Mouse (Mus musculus) hindbrain, embryonic 12.5 days (tissue): ENCODE measurements around the gene Rnd1. TPM values are rescaled to one million over a fixed set of nuclear protein-coding genes. Genes with fewer than 3 reads are reported as not detected.
A peak's percentile ranks its signal among the peaks of the same experiment; 100 is the strongest.

Experiments
- ATAC-seq: fragments of 200-750 bp; cut with Nextera tagmentation; 2 replicates; pipeline ENCODE4 v1.8.0; 2017; ENCODE audit warnings: moderate TSS enrichment; ENCODE audit not compliant: low FRiP score
- H3K27ac ChIP-seq: fragments of 300-500 bp; sonication (generic); 2 replicates; pipeline ENCODE4 v1.5.1; 2016; ENCODE audit warnings: mild to moderate bottlenecking
- H3K27me3 ChIP-seq: fragments of 300-500 bp; sonication (generic); 2 replicates; pipeline ENCODE4 v1.6.1; 2016; ENCODE audit warnings: mild to moderate bottlenecking
- H3K36me3 ChIP-seq: fragments of 300-500 bp; sonication (generic); 2 replicates; pipeline ENCODE4 v1.6.1; 2016; ENCODE audit warnings: mild to moderate bottlenecking
- H3K4me1 ChIP-seq: fragments of 300-500 bp; sonication (generic); 2 replicates; pipeline ENCODE4 v1.6.1; 2016
- H3K4me2 ChIP-seq: fragments of 300-500 bp; sonication (generic); replicated peaks from 2 replicates; pipeline ENCODE4 v1.6.1; 2016; ENCODE audit warnings: mild to moderate bottlenecking
- H3K4me3 ChIP-seq: fragments of 300-500 bp; sonication (generic); 2 replicates; pipeline ENCODE4 v1.5.1; 2016; ENCODE audit warnings: mild to moderate bottlenecking
- H3K9ac ChIP-seq: fragments of 300-500 bp; sonication (generic); 2 replicates; pipeline ENCODE4 v1.6.1; 2016; ENCODE audit warnings: mild to moderate bottlenecking, moderate library complexity
- H3K9me3 ChIP-seq: fragments of 300-500 bp; sonication (generic); replicated peaks from 2 replicates; pipeline ENCODE4 v1.6.1; 2016; ENCODE audit warnings: mild to moderate bottlenecking
- WGBS: fragments of 180-500 bp; shearing (Covaris S2); methylation state at CpG from one replicate; pipeline ENCODE4 v1.1.7; 2016; 5-methylcytosine and 5-hydroxymethylcytosine counted together
- polyA plus RNA-seq: library from polyadenylated mRNA; unstranded; fragments of >200 nt; fragmentation: Nextera tagmentation; extraction: Ambion mirVana; gene quantifications from 2 replicates; pipeline ENCODE4 v1.2.1, GENCODE M21; 2016

Gene Rnd1
- polyA plus RNA-seq, 1 experiment from 2014 or later, result 6.5 TPM

- WGBS, result 4% methylated on average over 9 of the region's 9 CpGs
- Histone ChIP-seq H3K4me1 (peaks cover 45% of the 10 kb centered on the region), H3K9me3 (no peaks in the 10 kb centered on the region), H3K36me3 (0 out of 2 replicates have a peak, but pooled peaks cover 4% of the 10 kb centered on the region), H3K4me2 (peak overlapping the region; percentile 85), H3K4me3 (peak overlapping the region; percentile 51), H3K9ac (peak overlapping the region; percentile 68), H3K27ac (no peak overlapping the region), H3K27me3 (peaks cover 43% of the 10 kb centered on the region)
- ATAC-seq, result no peak
Observed at GRCm38 (mm10) chr15:98676471-98676870, 790 bp downstream of the Rnd1 start.

- WGBS, result 5% methylated on average over 14 of the region's 14 CpGs
Observed at GRCm38 (mm10) chr15:98675634-98676250, 1.5 kb downstream of the Rnd1 start.

GRCm38 (mm10) chr15:98674994-98675545 lies 2.2 kb downstream of the Rnd1 start:
- WGBS, result 30% methylated on average over 11 of the region's 11 CpGs
- H3K36me3 ChIP-seq, result 0 out of 2 replicates have a peak, but pooled peaks cover 4% of the 10 kb centered on the region
- peak overlapping the region; percentile 51 for H3K4me3 ChIP-seq
- no peaks in the 10 kb centered on the region for H3K9me3 ChIP-seq
- peak; percentile 34 for ATAC-seq
- peak overlapping the region; percentile 85 for H3K4me2 ChIP-seq
- H3K4me1 ChIP-seq, result peaks cover 45% of the 10 kb centered on the region
- H3K27me3 ChIP-seq, result peaks cover 41% of the 10 kb centered on the region
- peak overlapping the region; percentile 68 for H3K9ac ChIP-seq
- peak overlapping the region; percentile 75 for H3K27ac ChIP-seq

More at GRCm38 (mm10) chr15:98675634-98676250, 1.5 kb downstream of the Rnd1 start:
- no peak for ATAC-seq
- H3K9me3 ChIP-seq, result no peaks in the 10 kb centered on the region
- peak overlapping the region; percentile 51 for H3K4me3 ChIP-seq
- H3K9ac ChIP-seq, result peak overlapping the region; percentile 68
- peak overlapping the region; percentile 75; the same call in 1 of the 2 replicates for H3K27ac ChIP-seq
- H3K4me1 ChIP-seq, result peaks cover 45% of the 10 kb centered on the region
- H3K27me3 ChIP-seq, result peaks cover 41% of the 10 kb centered on the region
- H3K4me2 ChIP-seq, result peak overlapping the region; percentile 85
- 0 out of 2 replicates have a peak, but pooled peaks cover 4% of the 10 kb centered on the region for H3K36me3 ChIP-seq

- no peaks in the 10 kb centered on the region for H3K9me3 ChIP-seq
- peak overlapping the region; percentile 51 for H3K4me3 ChIP-seq
- peaks cover 45% of the 10 kb centered on the region for H3K4me1 ChIP-seq
- H3K27ac ChIP-seq, result peak overlapping the region; percentile 75
- H3K27me3 ChIP-seq, result peaks cover 37% of the 10 kb centered on the region
- peak overlapping the region; percentile 85 for H3K4me2 ChIP-seq
- H3K36me3 ChIP-seq, result 0 out of 2 replicates have a peak, but pooled peaks cover 4% of the 10 kb centered on the region
- peak; percentile 74 for ATAC-seq
- peak overlapping the region; percentile 68 for H3K9ac ChIP-seq
- WGBS, result 15% methylated on average over 7 of the region's 7 CpGs
Observed at GRCm38 (mm10) chr15:98674284-98674993, 2.8 kb downstream of the Rnd1 start.

GRCm38 (mm10) chr15:98673732-98674131 lies 3.5 kb downstream of the Rnd1 start:
- H3K4me3 ChIP-seq, result no peak overlapping the region
- 0 out of 2 replicates have a peak, but pooled peaks cover 4% of the 10 kb centered on the region for H3K36me3 ChIP-seq
- H3K27me3 ChIP-seq, result peaks cover 34% of the 10 kb centered on the region
- WGBS, result 80% methylated on average over 7 of the region's 7 CpGs
- peak overlapping the region; percentile 85 for H3K4me2 ChIP-seq
- ATAC-seq, result no peak
- H3K4me1 ChIP-seq, result peaks cover 45% of the 10 kb centered on the region
- no peaks in the 10 kb centered on the region for H3K9me3 ChIP-seq
- H3K27ac ChIP-seq, result peak overlapping the region; percentile 75; the same call in 1 of the 2 replicates
- no peak overlapping the region for H3K9ac ChIP-seq

GRCm38 (mm10) chr15:98672592-98672991 lies 4.7 kb downstream of the Rnd1 start:
- Histone ChIP-seq H3K27ac (no peak overlapping the region; the same call in 1 of the 2 replicates), H3K4me2 (no peak overlapping the region), H3K9me3 (no peaks in the 10 kb centered on the region), H3K9ac (no peak overlapping the region), H3K4me1 (peaks cover 43% of the 10 kb centered on the region), H3K27me3 (peaks cover 34% of the 10 kb centered on the region), H3K4me3 (no peak overlapping the region), H3K36me3 (0 out of 2 replicates have a peak, but pooled peaks cover 4% of the 10 kb centered on the region)
- no peak for ATAC-seq
- 83% methylated on average over 4 of the region's 4 CpGs for WGBS

- Histone ChIP-seq H3K36me3 (no peaks in the 10 kb centered on the region), H3K4me2 (no peak overlapping the region), H3K4me1 (peaks cover 12% of the 10 kb centered on the region), H3K27ac (no peak overlapping the region), H3K9ac (no peak overlapping the region), H3K9me3 (no peaks in the 10 kb centered on the region), H3K4me3 (no peak overlapping the region), H3K27me3 (no peaks in the 10 kb centered on the region)
- ATAC-seq, result no peak
- WGBS, result 81% methylated on average over 11 of the region's 11 CpGs
Observed at GRCm38 (mm10) chr15:98664042-98664907, 13.0 kb downstream of the Rnd1 start.

GRCm38 (mm10) chr15:98662567-98663545 lies 14.4 kb downstream of the Rnd1 start, which contains the start of gene Ddx23:
Ddx23 (minus strand) TSS chr15:98662894.
- ATAC-seq, result peak; percentile 95
- WGBS, result 5% methylated on average over 48 of the region's 48 CpGs
- Histone ChIP-seq H3K4me1 (peaks cover 12% of the 10 kb centered on the region), H3K27ac (peak within 1 kb of the TSS; percentile 87), H3K27me3 (no peaks in the 10 kb centered on the region), H3K9ac (peak within 1 kb of the TSS; percentile 83), H3K9me3 (no peaks in the 10 kb centered on the region), H3K4me3 (peak within 1 kb of the TSS; percentile 69), H3K36me3 (peaks cover 11% of the 10 kb centered on the region), H3K4me2 (peak within 1 kb of the TSS; percentile 79)

GRCm38 (mm10) chr15:98662198-98662566 lies 15.1 kb downstream of the Rnd1 start:
- no peak; the same call in 1 of the 2 replicates for ATAC-seq
- Histone ChIP-seq H3K27ac (peak overlapping the region; percentile 87), H3K9me3 (no peaks in the 10 kb centered on the region), H3K4me3 (peak overlapping the region; percentile 69), H3K4me1 (peaks cover 12% of the 10 kb centered on the region), H3K27me3 (no peaks in the 10 kb centered on the region), H3K4me2 (peak overlapping the region; percentile 79), H3K36me3 (peaks cover 18% of the 10 kb centered on the region), H3K9ac (peak overlapping the region; percentile 83)
- 1% methylated on average over 14 of the region's 14 CpGs for WGBS

- Histone ChIP-seq H3K4me3 (no peak overlapping the region), H3K4me1 (peaks cover 12% of the 10 kb centered on the region), H3K36me3 (peaks cover 64% of the 10 kb centered on the region), H3K4me2 (no peak overlapping the region), H3K9me3 (no peaks in the 10 kb centered on the region), H3K27ac (no peak overlapping the region), H3K27me3 (no peaks in the 10 kb centered on the region), H3K9ac (no peak overlapping the region)
- ATAC-seq, result no peak
- 87% methylated on average over 15 of the region's 15 CpGs for WGBS
Observed at GRCm38 (mm10) chr15:98656982-98657751, 20.1 kb downstream of the Rnd1 start.
